Mouse (Mus musculus) testis, adult 2 months (tissue): ENCODE measurements at regions not wholly inside any gene's neighbourhood (a gene's known extent, or its start where the extent isn't known, plus 50 kb on each side); places are given as distances from the start of the nearest gene placed in this dataset.

ENCODE experiments used
- H3K27ac ChIP-seq: fragments of 200-500 bp; 2 replicates; pipeline ENCODE4 v1.5.1; 2012; ENCODE audit warnings: low read depth, low read length; ENCODE audit not compliant: control insufficient read depth, insufficient read depth
- H3K27me3 ChIP-seq: fragments of 200-500 bp; 2 replicates; pipeline ENCODE4 v1.6.1; 2012; ENCODE audit warnings: mild to moderate bottlenecking, low read length, moderate library complexity; ENCODE audit not compliant: control insufficient read depth, insufficient read depth
- H3K36me3 ChIP-seq: fragments of 200-500 bp; 2 replicates; pipeline ENCODE4 v1.6.1; 2012; ENCODE audit warnings: mild to moderate bottlenecking, low read length; ENCODE audit not compliant: control insufficient read depth, insufficient read depth
- H3K4me1 ChIP-seq: fragments of 200-500 bp; 2 replicates; pipeline ENCODE4 v1.6.1; 2012; ENCODE audit warnings: low read length; ENCODE audit not compliant: control insufficient read depth, insufficient read depth
- H3K4me3 ChIP-seq: fragments of 200-500 bp; 2 replicates; pipeline ENCODE4 v1.5.1; 2012; ENCODE audit warnings: low read depth, mild to moderate bottlenecking, low read length, moderate library complexity, mixed read lengths; ENCODE audit not compliant: control insufficient read depth
- CTCF ChIP-seq: fragments of 200-500 bp; IDR thresholded peaks from 2 replicates; pipeline ENCODE4 v1.5.1; 2012; ENCODE audit warnings: low read depth, mild to moderate bottlenecking, inconsistent platforms, low read length, moderate library complexity; ENCODE audit not compliant: control insufficient read depth, insufficient read depth, insufficient replicate concordance
- POLR2A ChIP-seq: fragments of 200-500 bp; IDR thresholded peaks from 2 replicates; pipeline ENCODE4 v1.6.1; 2012; ENCODE audit warnings: low read depth, mild to moderate bottlenecking, inconsistent platforms, low read length, moderate library complexity; ENCODE audit not compliant: control insufficient read depth

- Histone ChIP-seq H3K36me3 (no peaks in the 10 kb centered on the region), H3K4me3 (no peak overlapping the region), H3K27ac (no peak overlapping the region), H3K4me1 (no peaks in the 10 kb centered on the region), H3K27me3 (no peaks in the 10 kb centered on the region)
- TF ChIP-seq CTCF, result no peak
- TF ChIP-seq POLR2A, result no peak
Measured at GRCm38 (mm10) chr10:56944434-56945145, 541.6 kb upstream of the Hsf2 start.

- Histone ChIP-seq H3K4me1 (no peaks in the 10 kb centered on the region), H3K4me3 (no peak overlapping the region), H3K27ac (no peak overlapping the region), H3K36me3 (no peaks in the 10 kb centered on the region), H3K27me3 (no peaks in the 10 kb centered on the region)
- TF ChIP-seq CTCF (no peak), POLR2A (no peak)
Measured at GRCm38 (mm10) chr10:56956728-56957127, 529.5 kb upstream of the Hsf2 start.

- no peak overlapping the region for H3K4me3 ChIP-seq
- no peaks in the 10 kb centered on the region for H3K27me3 ChIP-seq
- TF ChIP-seq CTCF (no peak), POLR2A (no peak)
- no peak overlapping the region for H3K27ac ChIP-seq
- no peaks in the 10 kb centered on the region for H3K4me1 ChIP-seq
- no peaks in the 10 kb centered on the region for H3K36me3 ChIP-seq
Measured at GRCm38 (mm10) chr10:56962096-56962807, 523.9 kb upstream of the Hsf2 start.

DNA sequence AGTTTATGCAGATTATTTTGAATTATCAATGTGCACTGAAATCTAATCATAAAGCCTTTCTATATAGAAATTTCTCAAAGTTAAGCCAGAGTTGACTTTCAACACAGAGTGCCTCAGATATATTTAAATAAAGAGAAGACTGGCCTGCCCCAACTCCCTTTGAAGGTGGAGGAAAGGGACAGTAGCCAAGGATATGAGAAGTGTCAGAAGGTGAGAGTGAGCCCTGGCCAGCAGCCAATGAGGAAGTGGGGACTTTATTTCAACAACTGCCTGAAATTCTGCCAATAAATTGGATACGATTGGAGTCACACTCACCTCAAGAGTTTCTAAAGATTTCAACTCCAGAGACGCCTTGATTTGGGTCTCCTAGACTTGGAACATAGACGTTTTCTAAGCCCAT is 523.0 kb upstream of the Hsf2 start:
- H3K27ac ChIP-seq, result no peak overlapping the region

DNA sequence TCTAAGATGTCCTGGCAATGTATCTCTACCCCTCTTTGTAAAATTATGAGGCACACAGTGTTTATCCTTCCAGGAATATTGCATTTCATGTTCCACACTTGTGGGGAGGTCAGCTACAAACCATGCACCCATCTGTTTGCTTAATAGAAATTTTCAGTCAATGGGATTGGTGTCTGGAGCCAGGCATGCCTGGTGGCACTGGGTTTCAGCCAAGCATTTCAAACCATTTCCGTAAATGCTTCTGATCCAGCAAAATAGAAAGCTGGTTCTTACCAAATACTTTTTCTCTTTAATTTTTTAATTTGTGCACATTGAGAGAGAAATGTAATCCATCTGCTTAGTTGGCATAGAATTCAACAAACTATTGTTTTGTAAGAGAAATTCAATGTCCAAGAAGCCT is 517.3 kb upstream of the Hsf2 start:
- no peak overlapping the region for H3K4me3 ChIP-seq
- no peaks in the 10 kb centered on the region for H3K27me3 ChIP-seq
- H3K27ac ChIP-seq, result no peak overlapping the region
- no peak for TF ChIP-seq POLR2A
- no peak for TF ChIP-seq CTCF
- no peaks in the 10 kb centered on the region for H3K36me3 ChIP-seq
- H3K4me1 ChIP-seq, result no peaks in the 10 kb centered on the region

More for the DNA sequence above, 523.0 kb upstream of the Hsf2 start:
- Histone ChIP-seq H3K4me3 (no peak overlapping the region), H3K36me3 (no peaks in the 10 kb centered on the region), H3K27me3 (no peaks in the 10 kb centered on the region), H3K4me1 (no peaks in the 10 kb centered on the region)
- TF ChIP-seq CTCF (no peak), POLR2A (no peak)

GRCm38 (mm10) chr10:56974812-56975211 is 511.4 kb upstream of the Hsf2 start:
- no peaks in the 10 kb centered on the region for H3K36me3 ChIP-seq

DNA sequence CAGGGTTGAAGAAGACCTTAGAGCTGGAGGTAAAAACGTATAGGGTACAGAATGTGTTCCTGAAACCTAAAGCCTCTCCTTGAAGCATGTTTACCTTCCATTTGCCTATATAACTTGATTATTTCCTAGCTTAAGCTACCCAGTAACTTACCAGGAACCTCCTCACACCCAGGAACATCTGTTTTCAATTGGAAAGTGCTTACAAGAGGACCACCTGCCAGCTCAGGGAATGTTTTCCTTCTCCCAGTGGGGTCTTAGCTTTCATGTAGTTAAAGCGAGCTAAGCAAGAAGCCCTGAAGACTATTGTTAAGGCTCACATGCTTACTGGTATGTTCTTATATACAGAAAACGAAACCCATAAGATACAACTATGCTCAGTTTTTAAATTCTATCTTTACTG is 506.6 kb upstream of the Hsf2 start:
- no peak overlapping the region for H3K4me3 ChIP-seq
- no peaks in the 10 kb centered on the region for H3K27me3 ChIP-seq
- TF ChIP-seq POLR2A (no peak), CTCF (no peak)
- no peaks in the 10 kb centered on the region for H3K36me3 ChIP-seq
- H3K27ac ChIP-seq, result no peak overlapping the region
- no peaks in the 10 kb centered on the region for H3K4me1 ChIP-seq

More at GRCm38 (mm10) chr10:56974812-56975211, 511.4 kb upstream of the Hsf2 start:
- no peaks in the 10 kb centered on the region for H3K27me3 ChIP-seq
- no peak overlapping the region for H3K4me3 ChIP-seq
- no peak overlapping the region for H3K27ac ChIP-seq
- no peaks in the 10 kb centered on the region for H3K4me1 ChIP-seq
- TF ChIP-seq POLR2A (no peak), CTCF (no peak)

DNA sequence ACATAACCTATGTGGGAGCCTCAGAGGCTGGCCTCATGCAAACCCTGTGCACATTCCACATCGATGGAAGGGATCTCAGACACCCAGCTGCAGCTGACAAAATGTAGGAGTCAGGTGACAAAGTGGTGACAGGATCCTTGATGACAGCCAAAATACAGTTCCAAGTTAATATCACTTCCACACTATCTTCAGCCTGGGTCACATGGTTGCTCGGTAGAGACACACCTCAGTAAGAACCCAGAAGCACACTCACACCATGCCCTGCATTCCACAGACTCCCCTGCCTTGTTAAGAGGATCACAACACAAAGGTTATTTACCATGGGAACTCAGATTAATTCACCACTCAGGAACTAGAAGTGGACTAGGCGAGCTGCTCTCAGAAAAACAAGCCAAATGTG is 505.4 kb upstream of the Hsf2 start:
- no peaks in the 10 kb centered on the region for H3K4me1 ChIP-seq
- TF ChIP-seq CTCF (no peak), POLR2A (no peak)
- no peak overlapping the region for H3K4me3 ChIP-seq
- H3K36me3 ChIP-seq, result no peaks in the 10 kb centered on the region
- no peaks in the 10 kb centered on the region for H3K27me3 ChIP-seq
- H3K27ac ChIP-seq, result no peak overlapping the region
